Mouse (Mus musculus) myocyte (in vitro differentiated cells): Measurements from ENCODE around the gene Prkab1.

ENCODE experiments used
- CEBPB ChIP-seq: IDR thresholded peaks from 2 replicates; pipeline ENCODE4 v1.6.1; 2011; ENCODE audit warnings: mild to moderate bottlenecking, moderate library complexity; ENCODE audit not compliant: poor library complexity, insufficient read depth, severe bottlenecking
- E2F4 ChIP-seq: IDR thresholded peaks from one replicate; pipeline ENCODE4 v1.6.1; 2011; ENCODE audit warnings: mild to moderate bottlenecking, control low read depth, moderate library complexity; ENCODE audit not compliant: insufficient read depth
- MAX ChIP-seq: IDR thresholded peaks from one replicate; pipeline ENCODE4 v1.6.1; 2011; ENCODE audit warnings: low read depth, mild to moderate bottlenecking, control low read depth
- MYOD1 ChIP-seq, 3 experiments: IDR thresholded peaks; one replicate each; pipeline ENCODE4 v1.6.1; 2011; ENCODE audit warnings: control low read depth in 2 of 3, low read depth in 2 of 3, mild to moderate bottlenecking in 2 of 3, moderate library complexity in 1 of 3; ENCODE audit not compliant: insufficient read length in 2 of 3, control insufficient read depth in 1 of 3
- MYOG ChIP-seq, 3 experiments: IDR thresholded peaks; one replicate each; pipeline ENCODE4 v1.6.1; 2011; ENCODE audit warnings: control low read depth in 2 of 3, low read depth in 2 of 3, mild to moderate bottlenecking in 2 of 3; ENCODE audit not compliant: insufficient read length in 2 of 3, control insufficient read depth in 1 of 3, insufficient read depth in 1 of 3
- POLR2A ChIP-seq: IDR thresholded peaks from one replicate; pipeline ENCODE4 v1.6.1; 2011; ENCODE audit warnings: low read depth, mild to moderate bottlenecking, control low read depth, moderate library complexity; ENCODE audit not compliant: insufficient read length
- POLR2AphosphoS2 ChIP-seq: IDR thresholded peaks from one replicate; pipeline ENCODE4 v1.6.1; 2011; ENCODE audit warnings: low read depth, control low read depth; ENCODE audit not compliant: insufficient read length
- SRF ChIP-seq: IDR thresholded peaks from one replicate; pipeline ENCODE4 v1.6.1; 2011; ENCODE audit warnings: low read depth; ENCODE audit not compliant: control insufficient read depth, insufficient read length
- TCF12 ChIP-seq: IDR thresholded peaks from one replicate; pipeline ENCODE4 v1.6.1; 2011; ENCODE audit warnings: mild to moderate bottlenecking, control low read depth; ENCODE audit not compliant: poor library complexity, insufficient read depth, severe bottlenecking
- USF1 ChIP-seq: IDR thresholded peaks from one replicate; pipeline ENCODE4 v1.6.1; 2011; ENCODE audit warnings: low read depth, mild to moderate bottlenecking, control low read depth, moderate library complexity

DNA sequence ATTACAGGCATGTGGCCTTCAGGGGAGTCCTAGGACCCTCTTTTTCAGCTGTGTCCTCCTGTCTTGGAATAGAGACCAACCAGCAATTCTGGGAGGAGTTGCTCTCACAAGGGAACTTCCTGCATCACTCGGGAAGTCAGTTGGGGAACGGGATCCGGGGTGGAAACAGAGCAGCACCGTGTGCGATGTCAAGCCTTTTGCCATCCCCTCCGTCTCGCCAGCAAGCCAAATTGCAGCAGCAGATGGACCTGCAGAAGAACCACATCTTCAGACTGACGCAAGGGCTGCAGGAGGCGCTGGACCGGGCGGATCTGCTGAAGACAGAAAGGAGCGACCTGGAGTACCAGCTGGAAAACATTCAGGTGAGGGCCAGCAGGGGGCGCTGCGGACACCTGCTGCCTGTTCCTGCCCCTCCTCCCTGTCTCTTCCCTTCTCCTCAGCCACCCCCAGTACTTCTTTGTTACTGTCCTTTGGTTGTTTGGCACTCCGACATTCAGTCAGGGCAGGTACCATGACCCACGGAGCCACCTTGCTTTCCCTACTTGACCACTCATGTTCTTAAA is 45.1 kb downstream of the Prkab1 start:
- TF ChIP-seq POLR2A (no peak), MAX (no peak), TCF12 (no peak), MYOG (IDR thresholded peaks at IDR 0.05; ENCODE audit: control insufficient read depth in 1 of 3, insufficient read depth in 1 of 3, insufficient read length in 2 of 3, low read depth in 2 of 3) (no peak), MYOD1 (IDR thresholded peaks at IDR 0.05; ENCODE audit: control insufficient read depth in 1 of 3, insufficient read length in 2 of 3, low read depth in 2 of 3) (peak in 1 of 3 experiments; percentile 7), SRF (no peak), POLR2AphosphoS2 (no peak), USF1 (no peak), CEBPB (no peak), E2F4 (no peak)
